Mouse (Mus musculus): ENCODE results near the gene Fam170b. TPM values are rescaled to one million over a fixed set of nuclear protein-coding genes. Genes with fewer than 3 reads are reported as not detected.

Fam170b gene
- polyA plus RNA-seq, 1 experiment: not detected

- Histone ChIP-seq H3K27ac (ENCODE audit: control insufficient read depth, insufficient read depth, low read depth, low read length, poor library complexity) (no peak overlapping the region), H3K4me3 (replicated peaks; ENCODE audit: control insufficient read depth, low read depth, low read length) (no peak overlapping the region), H3K4me1 (ENCODE audit: control insufficient read depth, insufficient read depth, low read length) (peaks cover 4% of the 10 kb centered on the region)
- no peak for TF ChIP-seq POLR2A (IDR thresholded peaks at IDR 0.05; ENCODE audit: borderline replicate concordance, control insufficient read depth, low read depth, low read length)
- TF ChIP-seq CTCF (IDR thresholded peaks at IDR 0.05; ENCODE audit: control insufficient read depth, insufficient read depth, low read length): no peak
- WGBS: 49% methylated on average over 4 of the region's 4 CpGs
Measured at GRCm38 (mm10) chr14:32822812-32823211, 10.9 kb upstream of the Fam170b start.

GRCm38 (mm10) chr14:32823861-32824260 is 9.9 kb upstream of the Fam170b start:
- Histone ChIP-seq H3K4me3 (replicated peaks; ENCODE audit: control insufficient read depth, low read depth, low read length) (no peak overlapping the region), H3K4me1 (ENCODE audit: control insufficient read depth, insufficient read depth, low read length) (peaks cover 4% of the 10 kb centered on the region), H3K27ac (ENCODE audit: control insufficient read depth, insufficient read depth, low read depth, low read length, poor library complexity) (no peak overlapping the region)
- TF ChIP-seq POLR2A (IDR thresholded peaks at IDR 0.05; ENCODE audit: borderline replicate concordance, control insufficient read depth, low read depth, low read length): no peak
- TF ChIP-seq CTCF (IDR thresholded peaks at IDR 0.05; ENCODE audit: control insufficient read depth, insufficient read depth, low read length): no peak
- WGBS: 19% methylated on average over 3 of the region's 3 CpGs

- TF ChIP-seq CTCF (IDR thresholded peaks at IDR 0.05; ENCODE audit: control insufficient read depth, insufficient read depth, low read length): no peak
- no peak for TF ChIP-seq POLR2A (IDR thresholded peaks at IDR 0.05; ENCODE audit: borderline replicate concordance, control insufficient read depth, low read depth, low read length)
- Histone ChIP-seq H3K4me3 (replicated peaks; ENCODE audit: control insufficient read depth, low read depth, low read length) (no peak overlapping the region), H3K27ac (ENCODE audit: control insufficient read depth, insufficient read depth, low read depth, low read length, poor library complexity) (no peak overlapping the region), H3K4me1 (ENCODE audit: control insufficient read depth, insufficient read depth, low read length) (peaks cover 4% of the 10 kb centered on the region)
- WGBS: 69% methylated on average over 14 of the region's 14 CpGs
Measured at GRCm38 (mm10) chr14:32824267-32825150, 9.3 kb upstream of the Fam170b start.

GRCm38 (mm10) chr14:32825426-32826032 is 8.2 kb upstream of the Fam170b start:
- peaks cover 4% of the 10 kb centered on the region for H3K4me1 ChIP-seq (ENCODE audit: control insufficient read depth, insufficient read depth, low read length)
- 35% methylated on average over 11 of the region's 11 CpGs for WGBS
- H3K27ac ChIP-seq (ENCODE audit: control insufficient read depth, insufficient read depth, low read depth, low read length, poor library complexity): no peak overlapping the region
- H3K4me3 ChIP-seq (replicated peaks; ENCODE audit: control insufficient read depth, low read depth, low read length): no peak overlapping the region
- no peak for TF ChIP-seq CTCF (IDR thresholded peaks at IDR 0.05; ENCODE audit: control insufficient read depth, insufficient read depth, low read length)
- no peak for TF ChIP-seq POLR2A (IDR thresholded peaks at IDR 0.05; ENCODE audit: borderline replicate concordance, control insufficient read depth, low read depth, low read length)

GRCm38 (mm10) chr14:32827165-32827564 is 6.6 kb upstream of the Fam170b start:
- WGBS: 67% methylated on average over 4 of the region's 4 CpGs
- TF ChIP-seq POLR2A (IDR thresholded peaks at IDR 0.05; ENCODE audit: borderline replicate concordance, control insufficient read depth, low read depth, low read length): no peak
- TF ChIP-seq CTCF (IDR thresholded peaks at IDR 0.05; ENCODE audit: control insufficient read depth, insufficient read depth, low read length): no peak
- H3K4me3 ChIP-seq (replicated peaks; ENCODE audit: control insufficient read depth, low read depth, low read length): no peak overlapping the region
- H3K4me1 ChIP-seq (ENCODE audit: control insufficient read depth, insufficient read depth, low read length): peaks cover 4% of the 10 kb centered on the region
- H3K27ac ChIP-seq (ENCODE audit: control insufficient read depth, insufficient read depth, low read depth, low read length, poor library complexity): no peak overlapping the region

GRCm38 (mm10) chr14:32827994-32828650 is 5.6 kb upstream of the Fam170b start:
- H3K4me3 ChIP-seq (replicated peaks; ENCODE audit: control insufficient read depth, low read depth, low read length): no peak overlapping the region
- H3K4me1 ChIP-seq (ENCODE audit: control insufficient read depth, insufficient read depth, low read length): peaks cover 4% of the 10 kb centered on the region
- WGBS: 38% methylated on average over 6 of the region's 6 CpGs
- TF ChIP-seq CTCF (IDR thresholded peaks at IDR 0.05; ENCODE audit: control insufficient read depth, insufficient read depth, low read length): no peak
- TF ChIP-seq POLR2A (IDR thresholded peaks at IDR 0.05; ENCODE audit: borderline replicate concordance, control insufficient read depth, low read depth, low read length): no peak
- H3K27ac ChIP-seq (ENCODE audit: control insufficient read depth, insufficient read depth, low read depth, low read length, poor library complexity): no peak overlapping the region

- TF ChIP-seq CTCF (IDR thresholded peaks at IDR 0.05; ENCODE audit: control insufficient read depth, insufficient read depth, low read length) (no peak), POLR2A (IDR thresholded peaks at IDR 0.05; ENCODE audit: borderline replicate concordance, control insufficient read depth, low read depth, low read length) (no peak)
- Histone ChIP-seq H3K27ac (ENCODE audit: control insufficient read depth, insufficient read depth, low read depth, low read length, poor library complexity) (no peak overlapping the region), H3K4me1 (ENCODE audit: control insufficient read depth, insufficient read depth, low read length) (no peaks in the 10 kb centered on the region), H3K4me3 (replicated peaks; ENCODE audit: control insufficient read depth, low read depth, low read length) (no peak overlapping the region)
- 78% methylated on average over 14 of the region's 14 CpGs for WGBS
Measured at GRCm38 (mm10) chr14:32835181-32835580, 1.4 kb downstream of the Fam170b start.

- WGBS: 86% methylated on average over 14 of the region's 14 CpGs
- H3K27ac ChIP-seq (ENCODE audit: control insufficient read depth, insufficient read depth, low read depth, low read length, poor library complexity): no peak overlapping the region
- no peak for TF ChIP-seq CTCF (IDR thresholded peaks at IDR 0.05; ENCODE audit: control insufficient read depth, insufficient read depth, low read length)
- no peak for TF ChIP-seq POLR2A (IDR thresholded peaks at IDR 0.05; ENCODE audit: borderline replicate concordance, control insufficient read depth, low read depth, low read length)
- H3K4me3 ChIP-seq (replicated peaks; ENCODE audit: control insufficient read depth, low read depth, low read length): no peak overlapping the region
- no peaks in the 10 kb centered on the region for H3K4me1 ChIP-seq (ENCODE audit: control insufficient read depth, insufficient read depth, low read length)
Measured at GRCm38 (mm10) chr14:32835596-32835995, 1.8 kb downstream of the Fam170b start.
